12 mouse cellular contexts compared by ENCODE assay signal in genomic region chr12:16587111-16587510, GRCm38 (mm10). TPM values are rescaled to one million over a fixed set of nuclear protein-coding genes. Genes with fewer than 3 reads are reported as not detected.
DNase-seq lines count a peak whose midpoint lies in the region; ATAC-seq and TF ChIP-seq lines count a peak whose summit lies in the region.
"Had no signal": no experiment of that assay in that cellular context is flagged by ENCODE, and none has a peak within 500 bp of the region (broad histone marks: within the 10 kb centered on the region; RNA-seq: fewer than 3 reads in every experiment).

No protein-coding gene starts in this region.

- ATAC-seq in forebrain, postnatal 0 days = no peak
- ATAC-seq in forebrain, embryonic 11.5 days (replicated peaks; ENCODE audit: low FRiP score) = no peak
- no peak for ATAC-seq in megakaryocyte, adult 5-6 weeks (ENCODE audit: poor library complexity, severe bottlenecking)
- no peak for ATAC-seq in neural tube, embryonic 13.5 days (ENCODE audit: low read depth)

- no peak overlapping the region for H3K4me3 ChIP-seq in forebrain, postnatal 0 days (ENCODE audit: low read depth, low read length)
- H3K4me3 ChIP-seq in forebrain, embryonic 11.5 days (ENCODE audit: low read depth, low read length) = no peak overlapping the region
- peak overlapping the region; percentile 95 for H3K4me3 ChIP-seq in megakaryocyte, embryonic 14.5 days (replicated peaks)
- no peak overlapping the region for H3K4me3 ChIP-seq in neural tube, embryonic 13.5 days
- H3K4me3 ChIP-seq: heart, adult 2 months; stomach, embryonic 15.5 days had no signal

- H3K27me3 ChIP-seq in forebrain, postnatal 0 days (ENCODE audit: insufficient read depth, low read length) = no peaks in the 10 kb centered on the region
- no peaks in the 10 kb centered on the region for H3K27me3 ChIP-seq in forebrain, embryonic 11.5 days (ENCODE audit: control insufficient read depth, insufficient read depth, low read length)
- H3K27me3 ChIP-seq in megakaryocyte, embryonic 14.5 days (replicated peaks) = no peaks in the 10 kb centered on the region
- H3K27me3 ChIP-seq in neural tube, embryonic 13.5 days = no peaks in the 10 kb centered on the region
- H3K27me3 ChIP-seq: stomach, embryonic 15.5 days had no signal

- no peak overlapping the region for H3K9ac ChIP-seq in forebrain, postnatal 0 days
- H3K9ac ChIP-seq in forebrain, embryonic 11.5 days (ENCODE audit: low read length) = no peak overlapping the region
- peak overlapping the region; percentile 85; the same call in 1 of the 2 replicates for H3K9ac ChIP-seq in neural tube, embryonic 13.5 days
- H3K9ac ChIP-seq: stomach, embryonic 15.5 days had no signal

- intact Hi-C loops in left cerebral cortex, postnatal 36 days (cut with DNase I) = no loop called here

- peaks cover 13% of the 10 kb centered on the region for H3K4me1 ChIP-seq in forebrain, postnatal 0 days (ENCODE audit: insufficient read depth)
- H3K4me1 ChIP-seq in forebrain, embryonic 11.5 days (replicated peaks; ENCODE audit: control insufficient read depth, insufficient read depth, low read length) = peaks cover 16% of the 10 kb centered on the region
- H3K4me1 ChIP-seq in megakaryocyte, embryonic 14.5 days = peaks cover 90% of the 10 kb centered on the region
- H3K4me1 ChIP-seq in neural tube, embryonic 13.5 days (replicated peaks) = peaks cover 82% of the 10 kb centered on the region

- no peak for TF ChIP-seq CTCF in forebrain, postnatal 0 days (IDR thresholded peaks at IDR 0.05; ENCODE audit: low read depth)

- WGBS in forebrain, postnatal 0 days = 84% methylated on average over 2 of the region's 2 CpGs
- WGBS in forebrain, embryonic 11.5 days = 68% methylated on average over 2 of the region's 2 CpGs
- 59% methylated on average over 2 of the region's 2 CpGs for WGBS in neural tube, embryonic 13.5 days

- no peak overlapping the region for H3K27ac ChIP-seq in forebrain, postnatal 0 days (ENCODE audit: low read depth, low read length)
- H3K27ac ChIP-seq in forebrain, embryonic 11.5 days (ENCODE audit: low read depth, low read length) = no peak overlapping the region
- H3K27ac ChIP-seq in neural tube, embryonic 13.5 days (replicated peaks) = no peak overlapping the region
- H3K27ac ChIP-seq: heart, adult 2 months; stomach, embryonic 15.5 days had no signal

- H3K36me3 ChIP-seq in forebrain, postnatal 0 days (ENCODE audit: insufficient read depth) = no peaks in the 10 kb centered on the region
- H3K36me3 ChIP-seq in forebrain, embryonic 11.5 days (ENCODE audit: control insufficient read depth, insufficient read depth, low read length) = no peaks in the 10 kb centered on the region
- H3K36me3 ChIP-seq in megakaryocyte, embryonic 14.5 days (replicated peaks; ENCODE audit: low read length) = peaks cover 36% of the 10 kb centered on the region
- H3K36me3 ChIP-seq in neural tube, embryonic 13.5 days = no peaks in the 10 kb centered on the region
- H3K36me3 ChIP-seq: stomach, embryonic 15.5 days had no signal

- DNase-seq in forebrain, postnatal 0 days = no peak
- DNase-seq in forebrain, embryonic 11.5 days (ENCODE audit: low spot score) = no peak
- peak; percentile 18 for DNase-seq in kidney, postnatal 10 days
- DNase-seq in cerebellum, adult 18-20 months = no peak
- DNase-seq in left cerebral cortex, postnatal 36 days (ENCODE audit: low spot score in 2 of 2) = no peak
- DNase-seq: heart, adult 2 months; lung, postnatal 10 days; right cerebral cortex, postnatal 14 days had no signal

- H3K4me2 ChIP-seq in forebrain, postnatal 0 days (ENCODE audit: low read depth) = peak overlapping the region; percentile 76
- H3K4me2 ChIP-seq in forebrain, embryonic 11.5 days (ENCODE audit: low read depth, low read length, severe bottlenecking) = no peak overlapping the region
- H3K4me2 ChIP-seq in neural tube, embryonic 13.5 days = peak overlapping the region; percentile 81
- H3K4me2 ChIP-seq: stomach, embryonic 15.5 days had no signal

- H3K9me3 ChIP-seq in forebrain, postnatal 0 days (ENCODE audit: low read length) = no peaks in the 10 kb centered on the region
- H3K9me3 ChIP-seq in forebrain, embryonic 11.5 days (ENCODE audit: control insufficient read depth, low read length) = no peaks in the 10 kb centered on the region
- peaks cover 2% of the 10 kb centered on the region; the same call in 1 of the 2 replicates for H3K9me3 ChIP-seq in megakaryocyte, embryonic 14.5 days
- no peaks in the 10 kb centered on the region for H3K9me3 ChIP-seq in neural tube, embryonic 13.5 days
- H3K9me3 ChIP-seq: stomach, embryonic 15.5 days had no signal

RNA-seq across cellular contexts. Expression of gene Lpin1, which starts 23.7 kb away (rescaled TPM):
- total RNA-seq in forebrain, postnatal 0 days (2014; rRNA removed) = 14.5 and 15.4 TPM in 2 replicates
- polyA plus RNA-seq in forebrain, postnatal 0 days (2015; fragmentation: Nextera tagmentation; extraction: Ambion mirVana) = 5.5 and 8.4 TPM in 2 replicates
- 6.6 and 7.3 TPM in 2 replicates for polyA plus RNA-seq in forebrain, embryonic 11.5 days (2014; fragmentation: Nextera tagmentation; extraction: Ambion mirVana)
- polyA plus RNA-seq in megakaryocyte, embryonic 14.5 days (2012; ENCODE audit: insufficient read depth, low replicate concordance) = 2.6 and 8.1 TPM in 2 replicates
- 6.0 and 11.7 TPM in 2 replicates for total RNA-seq in megakaryocyte, adult 5-6 weeks (2015)
- total RNA-seq in megakaryocyte, adult 5-6 weeks (2017) = 6.3 and 6.6 TPM in 2 replicates
- 15.9 and 16.1 TPM in 2 replicates for polyA plus RNA-seq in neural tube, embryonic 13.5 days (2015; fragmentation: Nextera tagmentation; extraction: Ambion mirVana)
- 10 to 100 TPM; 19.6 to 23.0 TPM for total RNA-seq in left cerebral cortex, postnatal 36 days (2021)
